Mouse (Mus musculus): Measurements from ENCODE around the gene Pou2f1. TPM values are rescaled to one million over a fixed set of nuclear protein-coding genes. Genes with fewer than 3 reads are reported as not detected.

Pou2f1 gene
- polyA plus RNA-seq, 1 experiment = 39.7 TPM

- Histone ChIP-seq H3K36me3 (ENCODE audit: control insufficient read depth, insufficient read depth, low read length) (no peaks in the 10 kb centered on the region), H3K4me3 (ENCODE audit: control insufficient read depth, insufficient read depth, low read length) (no peak overlapping the region), H3K4me1 (replicated peaks; ENCODE audit: control insufficient read depth, insufficient read depth, low read length) (peaks cover 17% of the 10 kb centered on the region), H3K27ac (ENCODE audit: control insufficient read depth, insufficient read depth, low read length) (no peak overlapping the region), H3K27me3 (ENCODE audit: control insufficient read depth, insufficient read depth, low read length) (no peaks in the 10 kb centered on the region)
- DNase-seq = no peak
- WGBS = 94% methylated on average over 14 of the region's 14 CpGs
- TF ChIP-seq CTCF (IDR thresholded peaks at IDR 0.05; ENCODE audit: borderline replicate concordance, control insufficient read depth, extremely low read depth, insufficient read depth, low read length, poor library complexity) (no peak), POLR2A (IDR thresholded peaks at IDR 0.05; ENCODE audit: control insufficient read depth, extremely low read depth, insufficient read depth, low read length, poor library complexity) (no peak)
Measured at GRCm38 (mm10) chr1:166045060-166045893, 42.8 kb upstream of the Pou2f1 start.

GRCm38 (mm10) chr1:166043451-166044149 lies 41.1 kb upstream of the Pou2f1 start:
- H3K4me1 ChIP-seq (replicated peaks; ENCODE audit: control insufficient read depth, insufficient read depth, low read length) = peaks cover 8% of the 10 kb centered on the region
- H3K4me3 ChIP-seq (ENCODE audit: control insufficient read depth, insufficient read depth, low read length) = no peak overlapping the region
- no peaks in the 10 kb centered on the region for H3K27me3 ChIP-seq (ENCODE audit: control insufficient read depth, insufficient read depth, low read length)
- 86% methylated on average over 21 of the region's 21 CpGs for WGBS
- TF ChIP-seq POLR2A (IDR thresholded peaks at IDR 0.05; ENCODE audit: control insufficient read depth, extremely low read depth, insufficient read depth, low read length, poor library complexity) (no peak), CTCF (IDR thresholded peaks at IDR 0.05; ENCODE audit: borderline replicate concordance, control insufficient read depth, extremely low read depth, insufficient read depth, low read length, poor library complexity) (no peak)
- H3K27ac ChIP-seq (ENCODE audit: control insufficient read depth, insufficient read depth, low read length) = no peak overlapping the region
- H3K36me3 ChIP-seq (ENCODE audit: control insufficient read depth, insufficient read depth, low read length) = no peaks in the 10 kb centered on the region
- peak; percentile 21 for DNase-seq

GRCm38 (mm10) chr1:166041501-166041900 lies 39.0 kb upstream of the Pou2f1 start:
- H3K4me3 ChIP-seq (ENCODE audit: control insufficient read depth, insufficient read depth, low read length) = no peak overlapping the region

GRCm38 (mm10) chr1:166038731-166039332 lies 36.4 kb upstream of the Pou2f1 start:
- TF ChIP-seq CTCF (IDR thresholded peaks at IDR 0.05; ENCODE audit: borderline replicate concordance, control insufficient read depth, extremely low read depth, insufficient read depth, low read length, poor library complexity) (no peak), POLR2A (IDR thresholded peaks at IDR 0.05; ENCODE audit: control insufficient read depth, extremely low read depth, insufficient read depth, low read length, poor library complexity) (no peak)
- no peaks in the 10 kb centered on the region for H3K27me3 ChIP-seq (ENCODE audit: control insufficient read depth, insufficient read depth, low read length)
- no peak overlapping the region for H3K27ac ChIP-seq (ENCODE audit: control insufficient read depth, insufficient read depth, low read length)
- peaks cover 5% of the 10 kb centered on the region; the same call in 1 of the 2 replicates for H3K4me1 ChIP-seq (replicated peaks; ENCODE audit: control insufficient read depth, insufficient read depth, low read length)
- DNase-seq = no peak
- no peak overlapping the region for H3K4me3 ChIP-seq (ENCODE audit: control insufficient read depth, insufficient read depth, low read length)
- no peaks in the 10 kb centered on the region for H3K36me3 ChIP-seq (ENCODE audit: control insufficient read depth, insufficient read depth, low read length)
- 92% methylated on average over 2 of the region's 2 CpGs for WGBS

More at GRCm38 (mm10) chr1:166041501-166041900, 39.0 kb upstream of the Pou2f1 start:
- H3K27ac ChIP-seq (ENCODE audit: control insufficient read depth, insufficient read depth, low read length) = no peak overlapping the region
- whole genome bisulfite sequencing = 89% methylated on average over 1 of the region's 1 CpGs
- TF ChIP-seq POLR2A (IDR thresholded peaks at IDR 0.05; ENCODE audit: control insufficient read depth, extremely low read depth, insufficient read depth, low read length, poor library complexity) = no peak
- no peak for TF ChIP-seq CTCF (IDR thresholded peaks at IDR 0.05; ENCODE audit: borderline replicate concordance, control insufficient read depth, extremely low read depth, insufficient read depth, low read length, poor library complexity)
- DNase-seq = no peak
- H3K36me3 ChIP-seq (ENCODE audit: control insufficient read depth, insufficient read depth, low read length) = no peaks in the 10 kb centered on the region
- peaks cover 5% of the 10 kb centered on the region; the same call in 1 of the 2 replicates for H3K4me1 ChIP-seq (replicated peaks; ENCODE audit: control insufficient read depth, insufficient read depth, low read length)
- H3K27me3 ChIP-seq (ENCODE audit: control insufficient read depth, insufficient read depth, low read length) = no peaks in the 10 kb centered on the region

GRCm38 (mm10) chr1:166035045-166035444 lies 32.6 kb upstream of the Pou2f1 start:
- no peaks in the 10 kb centered on the region for H3K4me1 ChIP-seq (replicated peaks; ENCODE audit: control insufficient read depth, insufficient read depth, low read length)
- TF ChIP-seq CTCF (IDR thresholded peaks at IDR 0.05; ENCODE audit: borderline replicate concordance, control insufficient read depth, extremely low read depth, insufficient read depth, low read length, poor library complexity) = no peak
- TF ChIP-seq POLR2A (IDR thresholded peaks at IDR 0.05; ENCODE audit: control insufficient read depth, extremely low read depth, insufficient read depth, low read length, poor library complexity) = no peak
- DNase-seq = no peak
- H3K4me3 ChIP-seq (ENCODE audit: control insufficient read depth, insufficient read depth, low read length) = no peak overlapping the region
- no peaks in the 10 kb centered on the region for H3K36me3 ChIP-seq (ENCODE audit: control insufficient read depth, insufficient read depth, low read length)
- no peak overlapping the region for H3K27ac ChIP-seq (ENCODE audit: control insufficient read depth, insufficient read depth, low read length)
- WGBS = 95% methylated on average over 5 of the region's 5 CpGs
- no peaks in the 10 kb centered on the region for H3K27me3 ChIP-seq (ENCODE audit: control insufficient read depth, insufficient read depth, low read length)

All from thymus, adult 2 months (tissue).